Mouse (Mus musculus) forebrain, embryonic 10.5 days (tissue): ENCODE data around the gene Myl4. TPM values are rescaled to one million over a fixed set of nuclear protein-coding genes. Genes with fewer than 3 reads are reported as not detected.

Source experiments
- DNase-seq: peaks from one replicate; pipeline ENCODE4 v3.0.0-alpha.2; 2017; ENCODE audit warnings: low spot score; ENCODE audit errors: extremely low spot score
- H3K27ac ChIP-seq: fragments of 300-500 bp; sonication (generic); 2 replicates; pipeline ENCODE4 v1.5.1; 2016; ENCODE audit warnings: mild to moderate bottlenecking
- H3K27me3 ChIP-seq: fragments of 300-500 bp; sonication (generic); 2 replicates; pipeline ENCODE4 v1.6.1; 2016; ENCODE audit warnings: mild to moderate bottlenecking; ENCODE audit not compliant: poor library complexity, severe bottlenecking
- H3K36me3 ChIP-seq: fragments of 300-500 bp; sonication (generic); replicated peaks from 2 replicates; pipeline ENCODE4 v1.6.1; 2016; ENCODE audit warnings: mild to moderate bottlenecking, moderate library complexity
- H3K4me1 ChIP-seq: fragments of 300-500 bp; sonication (generic); 2 replicates; pipeline ENCODE4 v1.6.1; 2016
- H3K4me3 ChIP-seq: fragments of 300-500 bp; sonication (generic); 2 replicates; pipeline ENCODE4 v1.5.1; 2016; ENCODE audit warnings: mild to moderate bottlenecking, moderate library complexity
- H3K9me3 ChIP-seq: fragments of 300-500 bp; sonication (generic); 2 replicates; pipeline ENCODE4 v1.6.1; 2016; ENCODE audit warnings: mild to moderate bottlenecking, moderate library complexity
- WGBS: fragments of 180-500 bp; shearing (Covaris S2); methylation state at CpG from one replicate; pipeline ENCODE4 v1.1.7; 2016; 5-methylcytosine and 5-hydroxymethylcytosine counted together
- polyA plus RNA-seq: library from polyadenylated mRNA; unstranded; fragments of >200 nt; fragmentation: Nextera tagmentation; extraction: Ambion mirVana; gene quantifications from 2 replicates; pipeline ENCODE4 v1.2.1, GENCODE M21; 2016

Myl4 gene
- polyA plus RNA-seq, 1 experiment from 2014 or later = 0.83 TPM

DNA sequence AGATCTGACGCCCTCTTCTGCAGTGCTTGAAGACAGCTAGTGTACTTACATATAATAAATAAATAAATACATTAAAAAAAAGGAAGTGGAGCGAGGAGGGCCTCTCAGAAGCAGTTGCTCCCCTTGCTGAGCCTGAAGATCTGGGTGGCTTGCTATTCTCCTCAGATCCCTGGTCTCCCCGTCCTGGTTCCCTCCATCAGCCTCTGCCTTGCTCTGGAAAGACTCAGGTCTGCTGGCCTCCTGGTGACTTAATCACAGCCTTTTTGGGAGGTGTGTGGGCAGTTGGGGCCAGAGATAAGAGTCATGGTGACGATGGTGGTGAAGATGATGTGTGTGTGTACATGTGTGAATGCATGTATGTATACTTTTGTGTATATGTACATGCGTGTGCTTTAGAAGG is 78.1 kb downstream of the Myl4 start:
- 91% methylated on average over 5 of the region's 5 CpGs for WGBS
- Histone ChIP-seq H3K27ac (no peak overlapping the region), H3K4me3 (no peak overlapping the region), H3K36me3 (no peaks in the 10 kb centered on the region), H3K27me3 (no peaks in the 10 kb centered on the region), H3K9me3 (no peaks in the 10 kb centered on the region), H3K4me1 (peaks cover 39% of the 10 kb centered on the region)
- DNase-seq = no peak

DNA sequence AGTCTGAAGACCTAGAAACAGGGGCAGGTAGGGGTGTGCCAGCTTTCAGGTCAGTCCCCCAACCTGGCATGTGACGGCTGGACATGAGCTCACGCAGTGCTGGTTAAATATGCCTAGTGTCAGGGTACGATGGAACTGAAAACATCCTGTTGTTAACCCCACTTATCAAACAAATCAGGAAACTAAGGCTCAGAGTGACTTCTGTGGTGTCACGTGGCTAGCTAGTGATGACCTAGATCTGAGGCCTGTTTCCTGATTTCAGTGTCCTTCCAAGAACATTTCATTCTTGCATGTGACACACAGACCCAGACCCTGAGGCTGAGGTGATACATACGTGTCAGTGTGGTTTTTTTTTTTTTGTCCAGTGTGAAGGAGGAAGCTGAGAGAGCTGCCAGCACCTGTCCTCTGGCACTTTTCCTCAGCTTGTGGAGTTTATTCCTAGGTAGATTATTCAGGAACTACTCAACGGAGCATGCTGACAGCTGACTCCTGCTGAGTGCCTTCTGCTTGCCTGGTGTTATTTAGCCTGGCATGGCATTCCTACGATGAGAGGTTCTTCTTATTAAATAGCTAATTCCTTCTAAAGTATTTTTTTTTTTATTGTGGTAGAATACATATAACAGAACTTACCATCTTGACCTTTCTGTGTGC is 79.8 kb downstream of the Myl4 start:
- H3K27me3 ChIP-seq = no peaks in the 10 kb centered on the region
- 80% methylated on average over 7 of the region's 7 CpGs for WGBS
- no peak overlapping the region for H3K27ac ChIP-seq
- peaks cover 27% of the 10 kb centered on the region for H3K4me1 ChIP-seq
- no peak overlapping the region for H3K4me3 ChIP-seq
- no peak for DNase-seq
- H3K9me3 ChIP-seq = no peaks in the 10 kb centered on the region
- no peaks in the 10 kb centered on the region for H3K36me3 ChIP-seq

DNA sequence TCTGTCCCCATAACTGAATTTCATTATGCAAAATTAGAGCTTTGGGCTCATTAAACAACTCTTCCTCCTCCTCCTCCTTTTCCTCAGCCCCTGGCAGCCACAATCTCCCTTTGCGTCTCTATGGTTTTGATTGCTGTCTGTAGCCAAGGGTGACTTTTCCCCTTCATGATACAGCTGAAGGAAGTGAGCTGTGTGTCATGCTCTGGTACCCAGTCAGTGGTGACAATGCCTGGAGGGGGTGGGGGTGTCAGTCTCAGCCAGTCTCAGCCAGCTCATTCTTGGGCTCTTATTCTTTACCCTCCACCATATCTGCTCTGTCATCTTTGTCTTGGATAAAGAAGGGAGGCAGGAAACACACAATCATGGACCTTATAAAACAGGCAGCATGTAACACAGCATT is 80.8 kb downstream of the Myl4 start:
- no peaks in the 10 kb centered on the region for H3K36me3 ChIP-seq
- H3K4me1 ChIP-seq = peaks cover 17% of the 10 kb centered on the region
- no peaks in the 10 kb centered on the region for H3K9me3 ChIP-seq
- no peak overlapping the region for H3K27ac ChIP-seq
- H3K4me3 ChIP-seq = no peak overlapping the region
- no peaks in the 10 kb centered on the region for H3K27me3 ChIP-seq
- DNase-seq = no peak
- WGBS = 61% methylated on average over 1 of the region's 1 CpGs

DNA sequence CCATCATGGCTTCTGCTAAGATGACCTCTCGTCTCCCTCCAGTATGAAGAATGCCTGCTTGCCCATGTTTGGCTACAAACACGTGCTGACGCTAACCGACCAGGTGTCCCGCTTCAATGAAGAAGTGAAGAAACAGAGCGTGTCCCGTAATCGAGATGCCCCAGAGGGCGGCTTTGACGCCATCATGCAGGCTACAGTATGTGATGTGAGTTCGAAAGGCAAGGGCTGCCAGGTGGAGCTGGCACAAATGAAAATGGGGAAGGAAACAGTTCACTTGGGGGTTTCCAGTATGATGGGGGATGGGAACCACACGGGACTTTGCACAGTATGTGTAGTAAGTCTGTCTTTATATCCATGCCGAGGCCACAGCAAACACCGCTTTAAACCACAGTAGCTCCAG is 86.5 kb downstream of the Myl4 start:
- Histone ChIP-seq H3K9me3 (no peaks in the 10 kb centered on the region), H3K27me3 (no peaks in the 10 kb centered on the region), H3K36me3 (no peaks in the 10 kb centered on the region), H3K4me1 (peaks cover 10% of the 10 kb centered on the region), H3K27ac (no peak overlapping the region), H3K4me3 (no peak overlapping the region)
- DNase-seq = no peak
- 95% methylated on average over 14 of the region's 14 CpGs for WGBS

DNA sequence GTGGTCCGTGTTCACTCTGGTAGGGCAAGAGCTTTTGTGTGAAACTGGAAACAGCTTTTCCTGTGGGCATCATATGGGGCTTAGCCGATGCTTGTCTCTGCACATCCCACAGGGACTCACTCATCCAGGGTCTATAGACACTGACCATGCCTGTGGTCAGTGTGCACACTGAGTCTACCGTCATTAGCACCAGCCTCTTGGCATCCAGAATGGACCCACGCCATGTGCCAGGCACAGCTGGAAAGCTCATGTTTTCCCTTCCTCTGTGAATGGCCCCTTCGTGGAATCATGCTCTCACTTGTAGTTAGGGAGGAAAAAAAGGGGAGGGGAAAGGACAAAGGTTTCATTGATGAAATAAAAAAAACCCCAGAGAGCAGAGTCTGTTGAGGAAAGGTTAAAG is 87.5 kb downstream of the Myl4 start:
- Histone ChIP-seq H3K9me3 (no peaks in the 10 kb centered on the region), H3K27me3 (no peaks in the 10 kb centered on the region), H3K4me1 (peaks cover 5% of the 10 kb centered on the region; the same call in 1 of the 2 replicates), H3K27ac (no peak overlapping the region), H3K36me3 (no peaks in the 10 kb centered on the region), H3K4me3 (no peak overlapping the region)
- WGBS = 60% methylated on average over 5 of the region's 5 CpGs
- DNase-seq = no peak

DNA sequence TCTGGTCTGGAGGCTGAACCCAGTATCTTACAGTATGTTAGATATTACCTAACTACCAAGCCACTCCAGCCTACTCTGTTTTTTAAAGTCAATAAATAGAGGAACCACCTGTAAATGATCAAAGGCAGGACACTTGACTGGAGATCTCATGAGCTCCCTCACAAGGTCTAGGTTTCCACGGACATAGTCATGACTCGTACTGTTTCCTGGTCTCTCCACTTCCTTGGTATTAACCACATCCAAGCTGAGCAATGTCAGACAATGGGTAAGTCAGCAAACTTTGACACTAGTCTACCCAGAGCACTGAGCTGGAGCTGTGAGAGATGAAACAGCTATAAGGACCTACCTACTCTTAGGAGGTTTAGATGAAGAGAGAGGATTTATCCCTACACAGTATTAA is 88.4 kb downstream of the Myl4 start:
- no peaks in the 10 kb centered on the region for H3K36me3 ChIP-seq
- no peaks in the 10 kb centered on the region for H3K27me3 ChIP-seq
- no peak overlapping the region for H3K4me3 ChIP-seq
- no peak for DNase-seq
- no peak overlapping the region for H3K27ac ChIP-seq
- peaks cover 9% of the 10 kb centered on the region; the same call in 1 of the 2 replicates for H3K4me1 ChIP-seq
- H3K9me3 ChIP-seq = no peaks in the 10 kb centered on the region
- 83% methylated on average over 2 of the region's 2 CpGs for WGBS

DNA sequence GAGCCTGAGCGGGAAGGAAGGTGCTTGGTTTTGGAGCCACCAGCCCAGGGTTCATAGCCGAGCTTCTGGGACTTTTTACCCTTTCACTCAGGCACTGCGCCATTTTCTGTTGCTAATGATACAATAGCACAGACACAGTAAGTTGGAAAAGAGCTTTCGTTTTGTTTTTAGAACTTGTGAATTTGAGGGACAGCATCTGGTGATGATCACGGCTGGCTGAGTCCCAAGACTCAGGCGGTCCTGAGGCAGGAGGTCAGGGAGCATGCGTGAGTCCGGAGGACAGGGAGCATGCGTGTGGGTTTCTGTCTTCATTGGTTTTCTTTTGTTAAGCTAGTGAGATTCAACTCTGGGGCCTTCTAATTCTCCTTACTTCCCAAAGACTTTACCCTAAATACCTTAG is 89.2 kb downstream of the Myl4 start:
- H3K27ac ChIP-seq = no peak overlapping the region
- no peaks in the 10 kb centered on the region for H3K27me3 ChIP-seq
- H3K9me3 ChIP-seq = no peaks in the 10 kb centered on the region
- H3K4me3 ChIP-seq = no peak overlapping the region
- DNase-seq = no peak
- WGBS = 89% methylated on average over 9 of the region's 9 CpGs
- H3K4me1 ChIP-seq = peaks cover 9% of the 10 kb centered on the region; the same call in 1 of the 2 replicates
- H3K36me3 ChIP-seq = no peaks in the 10 kb centered on the region

DNA sequence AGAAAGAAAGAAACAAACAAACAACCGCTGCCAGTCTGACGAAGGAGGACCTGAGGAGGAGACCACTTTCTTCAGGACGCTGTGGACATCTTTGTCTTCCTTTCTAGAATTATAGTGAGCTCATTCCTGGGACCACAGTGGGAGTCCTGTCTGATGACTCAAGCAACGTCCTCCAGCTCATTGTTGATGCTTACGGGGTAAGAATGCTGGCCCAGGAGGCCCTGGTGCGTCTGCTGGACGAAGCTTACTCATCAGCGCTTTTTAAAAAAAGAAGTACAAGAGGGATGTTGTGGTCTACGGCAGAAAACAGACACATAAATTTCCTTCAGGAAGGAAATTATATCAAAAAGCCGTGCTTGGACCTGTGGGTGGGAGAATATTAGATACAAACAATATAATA is 90.4 kb downstream of the Myl4 start:
- no peaks in the 10 kb centered on the region for H3K27me3 ChIP-seq
- no peaks in the 10 kb centered on the region for H3K9me3 ChIP-seq
- peaks cover 9% of the 10 kb centered on the region; the same call in 1 of the 2 replicates for H3K4me1 ChIP-seq
- no peak for DNase-seq
- no peak overlapping the region for H3K4me3 ChIP-seq
- H3K36me3 ChIP-seq = no peaks in the 10 kb centered on the region
- 85% methylated on average over 10 of the region's 10 CpGs for WGBS
- H3K27ac ChIP-seq = no peak overlapping the region

DNA sequence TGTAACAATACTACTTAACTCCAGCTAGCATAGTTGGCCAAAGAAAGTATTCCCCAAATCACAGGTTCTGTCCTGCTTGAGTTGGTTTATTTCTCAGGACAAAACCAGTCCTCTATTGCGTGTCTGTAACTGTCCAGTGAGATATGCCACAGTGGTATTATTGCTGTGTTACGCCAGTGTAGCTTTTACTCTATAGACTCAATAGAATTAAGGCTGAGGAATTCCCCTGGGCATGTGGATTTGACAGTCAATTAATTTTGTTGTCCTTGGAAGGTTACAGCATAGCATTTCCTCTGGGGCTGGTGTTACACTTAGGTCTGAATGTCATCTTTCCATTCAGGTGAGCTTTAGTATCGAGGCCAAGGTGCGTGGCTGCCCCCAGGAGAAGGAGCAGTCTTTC is 92.8 kb downstream of the Myl4 start:
- no peak overlapping the region for H3K4me3 ChIP-seq
- H3K36me3 ChIP-seq = no peaks in the 10 kb centered on the region
- no peaks in the 10 kb centered on the region for H3K9me3 ChIP-seq
- H3K4me1 ChIP-seq = peaks cover 12% of the 10 kb centered on the region; the same call in 1 of the 2 replicates
- no peak overlapping the region for H3K27ac ChIP-seq
- DNase-seq = no peak
- H3K27me3 ChIP-seq = no peaks in the 10 kb centered on the region
- 82% methylated on average over 4 of the region's 4 CpGs for WGBS

Other genes starting within 250 kb of the Myl4 start
- 24.5 and 25.9 TPM in 2 replicates for gene Kansl1, start 81.8 kb upstream of the Myl4 start, polyA plus RNA-seq
- 54.4 and 58.9 TPM in 2 replicates for gene Cdc27, start within 50 bp of the Myl4 start, polyA plus RNA-seq
- gene Itgb3, start 57.3 kb downstream of the Myl4 start, polyA plus RNA-seq = 3.7 and 3.8 TPM in 2 replicates
- gene Gm11639, start 135.0 kb downstream of the Myl4 start, polyA plus RNA-seq = not detected in 2 replicates